Mouse (Mus musculus): ENCODE results near the gene Olfr618. TPM values are rescaled to one million over a fixed set of nuclear protein-coding genes. Genes with fewer than 3 reads are reported as not detected.

The Olfr618 gene
- not detected for polyA plus RNA-seq (2015; fragmentation: Illumina TruSeq; extraction: RNeasy Lipid Tissue Mini Kit (QIAGEN cat#74804); ENCODE audit: insufficient read depth, low replicate concordance)

DNA sequence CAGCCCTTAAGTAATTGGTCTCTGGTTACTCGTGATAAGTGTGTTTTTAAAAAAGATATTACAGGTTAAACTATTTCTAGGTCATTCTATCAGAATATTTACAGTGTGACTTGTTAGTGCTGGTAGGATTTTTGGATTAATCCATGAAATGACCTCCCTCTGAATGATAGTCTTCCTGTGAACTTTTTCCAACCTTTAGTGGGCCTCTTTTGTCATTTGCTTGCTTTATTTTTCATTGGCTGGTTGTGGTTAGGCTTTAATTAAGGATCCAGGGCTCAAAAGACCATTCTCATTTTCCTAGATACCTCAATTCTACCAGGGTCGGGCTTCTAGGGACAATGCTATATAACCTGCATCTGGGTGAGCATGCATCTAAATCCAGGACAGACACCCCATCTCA is at the start of gene Olfr618:
Olfr618 (plus strand) TSS at position 301 of the 400 bp plus-strand sequence.

GRCm38 (mm10) chr7:103542617-103543016 is 47.3 kb upstream of the Olfr618 start, which contains the start of gene Olfr612:
TSS of gene Olfr612 (minus strand) at chr7:103542717.

GRCm38 (mm10) chr7:103547774-103548173 is 42.1 kb upstream of the Olfr618 start, which contains the start of gene Olfr613:
TSS of gene Olfr613 (plus strand) at chr7:103548074.

GRCm38 (mm10) chr7:103555779-103556178 is 34.1 kb upstream of the Olfr618 start, which contains the start of gene Olfr615:
TSS of gene Olfr615 (plus strand) at chr7:103556079.

DNA sequence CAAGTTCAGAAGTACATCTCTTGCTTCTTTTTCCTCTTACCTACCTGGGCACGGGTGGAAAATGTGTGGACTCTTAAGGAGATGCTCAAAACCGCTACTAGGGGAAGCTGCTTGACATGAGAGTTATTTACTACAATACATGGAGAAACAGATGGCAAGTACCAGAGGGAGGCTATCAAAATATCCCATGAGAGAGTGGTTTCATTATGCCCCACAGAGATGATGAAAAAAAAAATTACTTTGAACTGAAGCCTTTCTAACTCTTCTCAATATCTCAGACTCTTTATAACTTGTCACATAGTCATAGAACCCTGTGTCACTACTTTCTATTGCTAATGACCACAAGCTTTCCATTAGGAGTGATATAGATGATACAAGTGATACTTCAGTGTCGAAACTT is 20.9 kb upstream of the Olfr618 start, which contains the start of gene Olfr616:
Olfr616 (minus strand) TSS at position 101 of the 400 bp plus-strand sequence.

DNA sequence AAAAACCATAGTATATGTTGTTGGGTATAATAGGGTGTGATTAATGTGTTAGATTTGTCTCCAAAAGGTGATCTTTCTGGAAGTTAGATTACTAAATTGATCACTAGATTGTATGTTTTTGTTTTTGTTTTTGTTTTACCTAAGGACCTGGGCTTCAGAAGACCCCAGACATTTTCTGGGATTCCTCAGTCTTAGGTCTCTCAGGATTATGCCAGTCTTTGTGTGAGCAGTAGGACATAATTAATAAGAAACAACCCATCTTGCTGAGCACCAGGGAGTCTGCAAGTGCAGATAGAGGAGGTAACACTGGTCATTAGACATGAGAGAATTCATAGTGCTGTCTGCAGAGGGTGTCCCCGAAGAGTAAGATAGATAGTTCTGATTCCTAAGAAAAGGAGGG is 17.1 kb upstream of the Olfr618 start, which contains the start of gene Olfr617:
Olfr617 (plus strand) TSS at position 301 of the 400 bp plus-strand sequence.

DNA sequence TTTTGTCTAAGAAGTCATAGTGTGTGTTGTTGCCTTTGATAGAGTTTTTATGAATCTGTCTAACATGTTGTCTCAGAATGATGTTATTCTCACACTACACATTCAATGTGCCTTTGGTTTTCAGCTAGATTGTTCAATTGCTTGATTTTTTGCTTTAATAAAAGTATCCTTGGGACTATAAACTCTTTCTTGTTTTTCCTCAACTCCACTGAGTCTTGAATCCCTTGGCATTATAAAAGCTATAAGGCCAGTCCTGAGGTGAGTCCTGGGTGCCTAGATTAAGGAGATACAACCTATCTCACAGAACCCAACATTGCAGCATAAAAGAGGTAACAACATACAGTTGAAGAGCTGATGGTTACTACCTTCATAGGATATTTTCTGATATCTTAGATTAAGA is 10.4 kb downstream of the Olfr618 start, which contains the start of gene Olfr619:
Olfr619 (plus strand) TSS at position 301 of the 400 bp plus-strand sequence.

GRCm38 (mm10) chr7:103612434-103612833 is 22.5 kb downstream of the Olfr618 start, which contains the start of gene Olfr620:
TSS of gene Olfr620 (minus strand) at chr7:103612534.

DNA sequence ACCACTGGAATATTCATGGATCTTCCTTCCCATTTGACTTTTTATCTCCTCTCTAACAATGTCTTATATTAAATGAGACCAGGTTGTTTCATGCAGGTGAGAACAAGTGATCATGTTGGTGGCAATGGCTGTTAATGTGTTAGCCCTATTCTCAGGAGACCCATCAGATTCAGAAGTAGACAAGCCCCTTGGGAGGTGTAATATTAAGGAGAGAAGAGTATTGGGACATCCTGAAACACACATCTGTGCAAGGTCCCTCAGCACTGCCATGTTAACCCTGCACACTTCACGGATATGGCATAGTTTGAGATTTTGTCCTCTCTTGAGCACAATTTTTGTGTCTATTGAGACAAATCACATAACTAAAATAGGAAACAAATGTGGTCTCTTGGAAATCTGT is 52.7 kb downstream of the Olfr618 start, which contains the start of gene Olfr622:
Olfr622 (minus strand) TSS at position 101 of the 400 bp plus-strand sequence.

Other genes with a start within 250 kb of the Olfr618 start
- not detected for gene Olfr600, start 240.4 kb upstream of the Olfr618 start, polyA plus RNA-seq (2015; fragmentation: Illumina TruSeq; extraction: RNeasy Lipid Tissue Mini Kit (QIAGEN cat#74804); ENCODE audit: insufficient read depth, low replicate concordance)
- gene Olfr601, start 227.4 kb upstream of the Olfr618 start, polyA plus RNA-seq (2015; fragmentation: Illumina TruSeq; extraction: RNeasy Lipid Tissue Mini Kit (QIAGEN cat#74804); ENCODE audit: insufficient read depth, low replicate concordance) = not detected
- gene Olfr603, start 203.9 kb upstream of the Olfr618 start, polyA plus RNA-seq (2015; fragmentation: Illumina TruSeq; extraction: RNeasy Lipid Tissue Mini Kit (QIAGEN cat#74804); ENCODE audit: insufficient read depth, low replicate concordance) = not detected
- not detected for gene Usp17lc, start 175.0 kb upstream of the Olfr618 start, polyA plus RNA-seq (2015; fragmentation: Illumina TruSeq; extraction: RNeasy Lipid Tissue Mini Kit (QIAGEN cat#74804); ENCODE audit: insufficient read depth, low replicate concordance)
- gene Olfr605, start 144.7 kb upstream of the Olfr618 start, polyA plus RNA-seq (2015; fragmentation: Illumina TruSeq; extraction: RNeasy Lipid Tissue Mini Kit (QIAGEN cat#74804); ENCODE audit: insufficient read depth, low replicate concordance) = not detected
- not detected for gene Olfr606, start 141.1 kb upstream of the Olfr618 start, polyA plus RNA-seq (2015; fragmentation: Illumina TruSeq; extraction: RNeasy Lipid Tissue Mini Kit (QIAGEN cat#74804); ENCODE audit: insufficient read depth, low replicate concordance)
- not detected for gene Olfr607, start 126.0 kb upstream of the Olfr618 start, polyA plus RNA-seq (2015; fragmentation: Illumina TruSeq; extraction: RNeasy Lipid Tissue Mini Kit (QIAGEN cat#74804); ENCODE audit: insufficient read depth, low replicate concordance)
- gene Olfr608, start 120.2 kb upstream of the Olfr618 start, polyA plus RNA-seq (2015; fragmentation: Illumina TruSeq; extraction: RNeasy Lipid Tissue Mini Kit (QIAGEN cat#74804); ENCODE audit: insufficient read depth, low replicate concordance) = not detected
- not detected for gene Olfr609, start 92.0 kb upstream of the Olfr618 start, polyA plus RNA-seq (2015; fragmentation: Illumina TruSeq; extraction: RNeasy Lipid Tissue Mini Kit (QIAGEN cat#74804); ENCODE audit: insufficient read depth, low replicate concordance)
- gene Olfr610, start 78.0 kb upstream of the Olfr618 start, polyA plus RNA-seq (2015; fragmentation: Illumina TruSeq; extraction: RNeasy Lipid Tissue Mini Kit (QIAGEN cat#74804); ENCODE audit: insufficient read depth, low replicate concordance) = not detected
- gene Olfr611, start 69.3 kb upstream of the Olfr618 start, polyA plus RNA-seq (2015; fragmentation: Illumina TruSeq; extraction: RNeasy Lipid Tissue Mini Kit (QIAGEN cat#74804); ENCODE audit: insufficient read depth, low replicate concordance) = not detected
- gene Olfr612, start 47.4 kb upstream of the Olfr618 start, polyA plus RNA-seq (2015; fragmentation: Illumina TruSeq; extraction: RNeasy Lipid Tissue Mini Kit (QIAGEN cat#74804); ENCODE audit: insufficient read depth, low replicate concordance) = not detected
- not detected for gene Olfr613, start 42.0 kb upstream of the Olfr618 start, polyA plus RNA-seq (2015; fragmentation: Illumina TruSeq; extraction: RNeasy Lipid Tissue Mini Kit (QIAGEN cat#74804); ENCODE audit: insufficient read depth, low replicate concordance)
- gene Olfr615, start 34.0 kb upstream of the Olfr618 start, polyA plus RNA-seq (2015; fragmentation: Illumina TruSeq; extraction: RNeasy Lipid Tissue Mini Kit (QIAGEN cat#74804); ENCODE audit: insufficient read depth, low replicate concordance) = not detected
- gene Olfr616, start 21.0 kb upstream of the Olfr618 start, polyA plus RNA-seq (2015; fragmentation: Illumina TruSeq; extraction: RNeasy Lipid Tissue Mini Kit (QIAGEN cat#74804); ENCODE audit: insufficient read depth, low replicate concordance) = not detected
- gene Olfr617, start 17.0 kb upstream of the Olfr618 start, polyA plus RNA-seq (2015; fragmentation: Illumina TruSeq; extraction: RNeasy Lipid Tissue Mini Kit (QIAGEN cat#74804); ENCODE audit: insufficient read depth, low replicate concordance) = not detected
- not detected for gene Olfr619, start 10.5 kb downstream of the Olfr618 start, polyA plus RNA-seq (2015; fragmentation: Illumina TruSeq; extraction: RNeasy Lipid Tissue Mini Kit (QIAGEN cat#74804); ENCODE audit: insufficient read depth, low replicate concordance)
- not detected for gene Olfr620, start 22.4 kb downstream of the Olfr618 start, polyA plus RNA-seq (2015; fragmentation: Illumina TruSeq; extraction: RNeasy Lipid Tissue Mini Kit (QIAGEN cat#74804); ENCODE audit: insufficient read depth, low replicate concordance)
- not detected for gene Olfr622, start 52.6 kb downstream of the Olfr618 start, polyA plus RNA-seq (2015; fragmentation: Illumina TruSeq; extraction: RNeasy Lipid Tissue Mini Kit (QIAGEN cat#74804); ENCODE audit: insufficient read depth, low replicate concordance)
- not detected for gene Olfr623, start 73.6 kb downstream of the Olfr618 start, polyA plus RNA-seq (2015; fragmentation: Illumina TruSeq; extraction: RNeasy Lipid Tissue Mini Kit (QIAGEN cat#74804); ENCODE audit: insufficient read depth, low replicate concordance)
- 0.14 TPM for gene Olfr624, start 81.1 kb downstream of the Olfr618 start, polyA plus RNA-seq (2015; fragmentation: Illumina TruSeq; extraction: RNeasy Lipid Tissue Mini Kit (QIAGEN cat#74804); ENCODE audit: insufficient read depth, low replicate concordance)
- gene Olfr625-ps1, start 92.6 kb downstream of the Olfr618 start, polyA plus RNA-seq (2015; fragmentation: Illumina TruSeq; extraction: RNeasy Lipid Tissue Mini Kit (QIAGEN cat#74804); ENCODE audit: insufficient read depth, low replicate concordance) = not detected
- gene Olfr243, start 124.6 kb downstream of the Olfr618 start, polyA plus RNA-seq (2015; fragmentation: Illumina TruSeq; extraction: RNeasy Lipid Tissue Mini Kit (QIAGEN cat#74804); ENCODE audit: insufficient read depth, low replicate concordance) = not detected
- gene Olfr628, start 140.3 kb downstream of the Olfr618 start, polyA plus RNA-seq (2015; fragmentation: Illumina TruSeq; extraction: RNeasy Lipid Tissue Mini Kit (QIAGEN cat#74804); ENCODE audit: insufficient read depth, low replicate concordance) = not detected
- gene Olfr629, start 154.8 kb downstream of the Olfr618 start, polyA plus RNA-seq (2015; fragmentation: Illumina TruSeq; extraction: RNeasy Lipid Tissue Mini Kit (QIAGEN cat#74804); ENCODE audit: insufficient read depth, low replicate concordance) = not detected
- not detected for gene Olfr630, start 167.2 kb downstream of the Olfr618 start, polyA plus RNA-seq (2015; fragmentation: Illumina TruSeq; extraction: RNeasy Lipid Tissue Mini Kit (QIAGEN cat#74804); ENCODE audit: insufficient read depth, low replicate concordance)
- gene Olfr69, start 181.5 kb downstream of the Olfr618 start, polyA plus RNA-seq (2015; fragmentation: Illumina TruSeq; extraction: RNeasy Lipid Tissue Mini Kit (QIAGEN cat#74804); ENCODE audit: insufficient read depth, low replicate concordance) = not detected
- not detected for gene Olfr68, start 189.6 kb downstream of the Olfr618 start, polyA plus RNA-seq (2015; fragmentation: Illumina TruSeq; extraction: RNeasy Lipid Tissue Mini Kit (QIAGEN cat#74804); ENCODE audit: insufficient read depth, low replicate concordance)
- gene Olfr67, start 201.7 kb downstream of the Olfr618 start, polyA plus RNA-seq (2015; fragmentation: Illumina TruSeq; extraction: RNeasy Lipid Tissue Mini Kit (QIAGEN cat#74804); ENCODE audit: insufficient read depth, low replicate concordance) = not detected
- gene Hbb-bt, start 223.9 kb downstream of the Olfr618 start, polyA plus RNA-seq (2015; fragmentation: Illumina TruSeq; extraction: RNeasy Lipid Tissue Mini Kit (QIAGEN cat#74804); ENCODE audit: insufficient read depth, low replicate concordance) = 4,439 TPM
- 24,371 TPM for gene Hbb-bs, start 238.0 kb downstream of the Olfr618 start, polyA plus RNA-seq (2015; fragmentation: Illumina TruSeq; extraction: RNeasy Lipid Tissue Mini Kit (QIAGEN cat#74804); ENCODE audit: insufficient read depth, low replicate concordance)

Measured in spleen, adult 10 weeks (tissue).